Mouse (Mus musculus) ovary, postnatal 36 days (tissue): Measurements from ENCODE around the gene Cep55.

Source experiments
- DNase-seq: peaks from one replicate; pipeline ENCODE4 v3.0.0; 2022; ENCODE audit warnings: low spot score, mixed read lengths

Gene Cep55

GRCm38 (mm10) chr19:38054720-38055192 lies at the start of gene Cep55:
TSS of gene Cep55 (plus strand) at chr19:38055011.
- DNase-seq, result peak; percentile 95

- no peak for DNase-seq
Observed at GRCm38 (mm10) chr19:38011379-38011778, 43.4 kb upstream of the Cep55 start.

GRCm38 (mm10) chr19:38014443-38014842 lies 40.4 kb upstream of the Cep55 start:
- no peak for DNase-seq

GRCm38 (mm10) chr19:38015180-38015872 lies 39.5 kb upstream of the Cep55 start:
- DNase-seq, result peak; percentile 59

- DNase-seq, result no peak
Observed at GRCm38 (mm10) chr19:38015873-38016254, 38.9 kb upstream of the Cep55 start.

- no peak for DNase-seq
Observed at GRCm38 (mm10) chr19:38022710-38023109, 32.1 kb upstream of the Cep55 start.

- no peak for DNase-seq
Observed at GRCm38 (mm10) chr19:38023603-38024002, 31.2 kb upstream of the Cep55 start.

GRCm38 (mm10) chr19:38025254-38026041 lies 29.4 kb upstream of the Cep55 start:
- no peak for DNase-seq

GRCm38 (mm10) chr19:38026211-38026624 lies 28.6 kb upstream of the Cep55 start:
- DNase-seq, result no peak

GRCm38 (mm10) chr19:38027389-38027788 lies 27.4 kb upstream of the Cep55 start:
- DNase-seq, result no peak

- DNase-seq, result no peak
Observed at GRCm38 (mm10) chr19:38027881-38028521, 26.8 kb upstream of the Cep55 start.

- DNase-seq, result no peak
Observed at GRCm38 (mm10) chr19:38029292-38029691, 25.5 kb upstream of the Cep55 start.

GRCm38 (mm10) chr19:38029871-38030270 lies 24.9 kb upstream of the Cep55 start:
- no peak for DNase-seq

- peak; percentile 72 for DNase-seq
Observed at GRCm38 (mm10) chr19:38030673-38031137, 24.1 kb upstream of the Cep55 start.

- DNase-seq, result no peak
Observed at GRCm38 (mm10) chr19:38031144-38031543, 23.7 kb upstream of the Cep55 start.

- DNase-seq, result no peak
Observed at GRCm38 (mm10) chr19:38032993-38033734, 21.6 kb upstream of the Cep55 start.

GRCm38 (mm10) chr19:38033735-38034057 lies 21.1 kb upstream of the Cep55 start:
- DNase-seq, result no peak

GRCm38 (mm10) chr19:38034696-38035095 lies 20.1 kb upstream of the Cep55 start:
- no peak for DNase-seq

GRCm38 (mm10) chr19:38035766-38036165 lies 19.0 kb upstream of the Cep55 start:
- DNase-seq, result no peak

GRCm38 (mm10) chr19:38038267-38038666 lies 16.5 kb upstream of the Cep55 start:
- DNase-seq, result no peak

GRCm38 (mm10) chr19:38042261-38042722 lies 12.5 kb upstream of the Cep55 start:
- DNase-seq, result peak; percentile 56
